In the genomic region with DNA sequence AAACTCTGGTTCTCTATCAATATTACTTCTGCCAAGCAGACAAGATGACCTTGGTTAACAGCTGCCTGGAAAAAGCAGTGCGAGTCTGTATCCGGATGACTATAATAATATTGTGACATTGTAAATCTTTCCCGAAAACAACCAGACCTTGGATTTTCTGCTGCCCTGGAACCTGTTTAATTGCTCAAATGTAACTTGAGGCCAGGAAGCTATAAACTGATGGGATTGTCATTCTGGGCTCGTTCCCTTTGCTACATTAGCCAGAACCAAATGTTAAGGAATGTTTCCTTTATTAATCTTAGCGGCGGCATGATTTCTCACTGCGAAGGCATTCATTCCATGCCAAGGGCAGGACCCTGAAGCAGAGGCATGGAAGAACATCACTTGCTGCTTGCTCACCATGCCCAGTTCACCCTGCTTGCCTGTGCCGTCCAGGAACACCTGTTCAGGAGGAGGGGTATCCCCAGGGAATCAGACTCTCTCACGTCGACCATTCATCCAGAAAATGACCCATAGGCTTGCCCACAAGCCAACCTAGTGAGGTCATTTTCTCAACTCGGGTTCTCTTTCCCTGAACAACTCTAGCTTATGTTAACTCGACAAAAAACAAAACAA, we compare ENCODE assay signal across 18 mouse cellular contexts.
DNase-seq lines count a peak whose midpoint lies in the region; ATAC-seq and TF ChIP-seq lines count a peak whose summit lies in the region.
"Had no signal": no experiment of that assay in that cellular context is flagged by ENCODE, and none has a peak within 500 bp of the region (broad histone marks: within the 10 kb centered on the region; RNA-seq: fewer than 3 reads in every experiment).

No protein-coding gene starts in this region.

- H3K27me3 ChIP-seq in kidney, embryonic 15.5 days = no peaks in the 10 kb centered on the region
- H3K27me3 ChIP-seq in kidney, postnatal 0 days (ENCODE audit: insufficient read depth, low read length) = no peaks in the 10 kb centered on the region
- H3K27me3 ChIP-seq: neural tube, embryonic 15.5 days had no signal

- no peak overlapping the region for H3K4me2 ChIP-seq in kidney, embryonic 15.5 days
- H3K4me2 ChIP-seq in kidney, postnatal 0 days (ENCODE audit: low read length) = 0 out of 2 replicates have a peak overlapping the region, but pooled peaks have one; percentile 1
- H3K4me2 ChIP-seq: heart, embryonic 11.5 days; neural tube, embryonic 15.5 days had no signal

- no peak for TF ChIP-seq CTCF in kidney, postnatal 0 days (IDR thresholded peaks at IDR 0.05; ENCODE audit: low read depth)

- H3K4me3 ChIP-seq in kidney, embryonic 15.5 days (replicated peaks) = no peak overlapping the region
- no peak overlapping the region for H3K4me3 ChIP-seq in kidney, postnatal 0 days (replicated peaks; ENCODE audit: low read depth, low read length)
- H3K4me3 ChIP-seq: neural tube, embryonic 15.5 days had no signal

- no peaks in the 10 kb centered on the region for H3K9me3 ChIP-seq in kidney, embryonic 15.5 days (replicated peaks)
- no peaks in the 10 kb centered on the region for H3K9me3 ChIP-seq in kidney, postnatal 0 days (replicated peaks; ENCODE audit: low read length)
- H3K9me3 ChIP-seq: neural tube, embryonic 15.5 days had no signal

- peak overlapping the region; percentile 67; the same call in 1 of the 2 replicates for H3K27ac ChIP-seq in kidney, embryonic 15.5 days
- H3K27ac ChIP-seq in kidney, postnatal 0 days = no peak overlapping the region
- H3K27ac ChIP-seq: neural tube, embryonic 15.5 days had no signal

- ATAC-seq in kidney, embryonic 15.5 days (replicated peaks; ENCODE audit: low FRiP score) = peak; percentile 78
- peak; percentile 50; the same call in 1 of the 2 replicates for ATAC-seq in kidney, postnatal 0 days (replicated peaks; ENCODE audit: low FRiP score, low read depth)
- no peak for ATAC-seq in megakaryocyte, adult 5-6 weeks (ENCODE audit: poor library complexity, severe bottlenecking)
- ATAC-seq: CD4-positive, CD25-positive, alpha-beta regulatory T cell, adult 4 months had no signal

- no peak for DNase-seq in kidney, adult 8-10 months
- DNase-seq in adrenal gland, postnatal 10 days = peak; percentile 25
- peak; percentile 88 for DNase-seq in kidney, postnatal 0 days (ENCODE audit: low spot score)
- peak; percentile 19 for DNase-seq in ovary, postnatal 14 days (ENCODE audit: low spot score)
- no peak for DNase-seq in gastrocnemius, postnatal 10 days
- DNase-seq in cerebellum, postnatal 14 days = no peak
- DNase-seq: cerebellum, postnatal 36 days; gastrocnemius, postnatal 25 days; heart, postnatal 36 days; layer of hippocampus, adult 9-11 months; liver; lung, adult 2 months; right cerebral cortex, postnatal 14 days had no signal

- H3K36me3 ChIP-seq in kidney, embryonic 15.5 days = no peaks in the 10 kb centered on the region
- H3K36me3 ChIP-seq in kidney, postnatal 0 days (ENCODE audit: insufficient read depth, low read length) = no peaks in the 10 kb centered on the region
- H3K36me3 ChIP-seq: neural tube, embryonic 15.5 days had no signal

- H3K4me1 ChIP-seq in kidney, embryonic 15.5 days = peaks cover 12% of the 10 kb centered on the region
- no peaks in the 10 kb centered on the region for H3K4me1 ChIP-seq in kidney, postnatal 0 days (replicated peaks; ENCODE audit: insufficient read depth, low read length)
- H3K4me1 ChIP-seq: neural tube, embryonic 15.5 days had no signal

- WGBS in kidney, embryonic 15.5 days = 12% methylated on average over 12 of the region's 12 CpGs
- 13% methylated on average over 12 of the region's 12 CpGs for WGBS in kidney, postnatal 0 days

- no peak overlapping the region for H3K9ac ChIP-seq in kidney, embryonic 15.5 days
- H3K9ac ChIP-seq in kidney, postnatal 0 days (ENCODE audit: low read depth, low read length) = no peak overlapping the region
- H3K9ac ChIP-seq: neural tube, embryonic 15.5 days had no signal

Comparison
In these comparisons a context has a peak if more than half of its experiments do, and no peak if none do; other contexts are left out.
1. DNase-seq: peak in adrenal gland, postnatal 10 days (single experiment), kidney, postnatal 0 days (single experiment) and ovary, postnatal 14 days (single experiment); none in kidney, adult 8-10 months (0 of 2), gastrocnemius, postnatal 10 days (single experiment) and cerebellum, postnatal 14 days (0 of 2).